Mouse (Mus musculus) testis, postnatal 14 days (tissue): ENCODE data around the gene Akap12.
A peak's percentile ranks its signal among the peaks of the same experiment; 100 is the strongest.

Experiments
- DNase-seq: peaks from one replicate; pipeline ENCODE4 v3.0.0; 2021; ENCODE audit warnings: low spot score

The Akap12 gene

DNA sequence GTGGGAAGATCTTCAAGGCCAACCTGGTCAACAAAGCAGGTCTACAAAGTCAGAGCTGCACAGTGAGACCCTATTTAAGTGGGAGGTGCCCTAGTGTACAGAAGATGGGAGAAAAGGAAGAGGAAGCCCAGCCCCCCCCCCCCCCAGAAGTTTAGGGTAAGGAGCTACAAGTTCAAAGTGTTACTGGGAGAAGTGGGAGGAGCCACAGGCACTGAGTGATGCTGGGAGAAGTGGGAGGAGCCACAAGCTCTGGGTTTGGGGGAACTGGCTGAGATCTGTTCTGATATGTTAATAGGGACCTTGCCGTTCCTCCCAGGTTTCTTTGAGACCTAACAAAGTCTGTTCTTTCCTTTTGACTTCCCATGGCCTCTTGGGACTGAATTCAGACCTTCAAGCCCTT, 18.6 kb downstream of the Akap12 start:
- DNase-seq = peak; percentile 16

DNA sequence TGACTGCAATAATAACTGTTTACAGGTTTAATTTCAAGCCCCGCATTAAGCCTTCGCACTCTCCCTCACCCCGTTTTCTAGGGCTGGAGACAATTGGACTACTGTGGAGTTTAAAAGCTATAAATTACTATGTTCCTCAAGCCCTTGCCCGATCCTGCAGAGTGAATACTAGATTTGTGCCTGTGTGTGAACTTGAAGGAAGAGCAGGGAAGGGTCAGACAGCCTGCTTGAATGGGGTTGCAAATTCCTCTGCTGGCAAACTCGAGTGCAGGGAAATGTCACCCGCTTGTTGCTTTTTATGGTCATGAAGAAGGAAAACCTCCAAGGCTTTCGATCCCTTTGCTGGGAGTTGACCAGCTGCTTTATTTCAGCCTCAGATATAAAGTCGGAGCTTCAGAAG, 19.6 kb downstream of the Akap12 start:
- no peak for DNase-seq

- DNase-seq = no peak
These were observed 23.0 kb downstream of the Akap12 start for GRCm38 (mm10) chr10:4289171-4289570.

- no peak for DNase-seq
These were observed 23.5 kb downstream of the Akap12 start for GRCm38 (mm10) chr10:4289636-4290035.

DNA sequence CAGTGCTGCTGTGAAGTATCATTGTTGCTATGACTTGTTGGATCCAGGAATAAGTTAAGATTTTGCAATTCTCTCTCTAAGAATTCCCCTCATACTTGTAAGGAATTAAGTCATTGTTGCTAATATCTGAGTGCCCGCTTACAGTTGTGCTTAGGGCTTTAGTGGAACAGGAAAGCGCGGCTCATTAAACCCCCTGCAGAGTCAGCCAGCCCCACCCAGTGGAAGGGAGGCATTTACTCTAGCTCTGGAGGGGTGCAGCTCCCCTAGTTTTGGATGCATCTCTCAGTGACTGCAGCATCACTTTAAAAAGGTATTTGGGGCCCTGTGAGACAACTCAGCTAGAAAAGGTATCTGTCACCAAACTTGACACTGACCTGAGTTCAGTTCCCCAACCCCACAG, 24.0 kb downstream of the Akap12 start:
- DNase-seq = no peak

DNA sequence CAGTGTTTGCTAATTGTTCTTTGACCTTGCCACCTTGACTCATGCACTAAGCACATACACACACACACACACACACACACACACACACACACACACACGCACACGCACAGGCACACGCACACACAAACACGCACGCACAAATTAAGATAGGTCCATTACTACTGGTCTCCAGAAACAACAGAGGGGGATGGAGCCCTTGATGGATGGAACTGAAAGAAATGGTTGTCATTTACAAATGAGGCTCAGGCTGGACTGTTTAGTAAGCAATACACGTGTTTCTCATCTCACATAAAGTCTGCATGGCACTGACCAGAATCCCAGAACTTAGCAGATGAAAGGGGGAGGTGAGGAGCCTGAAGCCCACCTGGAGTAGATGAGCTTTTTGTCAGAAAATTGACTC, 24.4 kb downstream of the Akap12 start:
- no peak for DNase-seq

DNA sequence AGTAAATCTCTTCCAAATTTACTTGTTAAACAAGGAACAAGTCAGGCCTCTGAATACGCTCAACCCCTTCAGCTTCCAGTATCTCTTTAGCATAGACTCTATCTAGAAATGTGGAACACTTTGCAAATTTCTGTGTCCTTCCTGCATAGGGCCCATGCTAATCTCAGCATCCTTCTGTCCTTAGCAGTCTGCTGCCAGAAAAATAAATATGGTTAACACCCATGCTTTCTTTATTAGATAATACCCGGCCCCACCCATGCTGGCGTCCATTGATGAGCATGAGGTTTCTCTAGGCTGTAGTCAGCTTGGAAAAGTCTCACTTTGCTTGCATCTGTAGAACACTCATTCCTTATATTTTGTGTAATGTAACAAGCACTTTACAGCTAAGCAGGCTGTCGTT, 27.2 kb downstream of the Akap12 start:
- no peak for DNase-seq

DNA sequence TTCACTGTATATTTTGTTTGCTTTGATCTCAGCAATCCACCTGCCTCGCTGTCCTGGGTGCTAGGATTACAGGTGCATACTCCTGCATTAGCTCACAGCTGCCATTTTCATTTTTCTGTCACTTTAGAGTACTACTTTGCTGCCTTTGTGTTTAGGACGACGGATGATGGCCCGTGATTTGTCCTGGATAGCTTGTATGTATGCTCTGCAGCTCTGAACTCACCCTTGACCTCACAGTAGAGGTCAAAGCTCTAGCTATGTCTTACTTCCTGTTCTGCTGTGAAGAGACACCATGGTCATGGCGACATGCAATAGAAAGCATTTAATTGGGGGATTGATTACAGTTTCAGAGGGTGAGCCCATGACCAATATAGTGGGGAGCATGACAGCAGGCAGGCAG, 37.4 kb downstream of the Akap12 start:
- DNase-seq = no peak

GRCm38 (mm10) chr10:4323885-4324284, 57.7 kb downstream of the Akap12 start:
- DNase-seq = no peak

GRCm38 (mm10) chr10:4325562-4325961, 59.4 kb downstream of the Akap12 start:
- DNase-seq = no peak

DNA sequence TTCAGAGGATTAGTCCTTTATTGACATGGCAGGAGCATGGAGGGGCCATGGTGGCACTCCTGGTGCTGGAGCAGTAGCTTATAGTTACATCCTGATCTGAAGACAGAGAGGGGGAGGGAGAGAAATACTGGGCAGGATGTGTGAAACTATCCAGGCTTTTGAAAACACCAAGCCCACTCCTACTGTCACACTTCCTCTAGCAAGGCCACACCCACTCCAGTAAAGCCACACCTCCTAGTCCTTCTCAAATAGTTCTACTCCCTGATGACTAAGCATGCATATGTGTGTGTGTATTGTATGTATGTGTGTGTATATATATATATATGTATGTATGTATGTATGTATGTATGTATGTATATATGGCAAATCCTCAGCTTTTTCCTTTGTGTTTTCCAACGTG, 61.5 kb downstream of the Akap12 start:
- DNase-seq = no peak

- no peak for DNase-seq
These were observed 66.2 kb downstream of the Akap12 start for GRCm38 (mm10) chr10:4332228-4332979.

- no peak for DNase-seq
These were observed 67.1 kb downstream of the Akap12 start for GRCm38 (mm10) chr10:4333319-4333718.

- peak; percentile 81 for DNase-seq
These were observed 68.0 kb downstream of the Akap12 start for GRCm38 (mm10) chr10:4334039-4334683.

DNA sequence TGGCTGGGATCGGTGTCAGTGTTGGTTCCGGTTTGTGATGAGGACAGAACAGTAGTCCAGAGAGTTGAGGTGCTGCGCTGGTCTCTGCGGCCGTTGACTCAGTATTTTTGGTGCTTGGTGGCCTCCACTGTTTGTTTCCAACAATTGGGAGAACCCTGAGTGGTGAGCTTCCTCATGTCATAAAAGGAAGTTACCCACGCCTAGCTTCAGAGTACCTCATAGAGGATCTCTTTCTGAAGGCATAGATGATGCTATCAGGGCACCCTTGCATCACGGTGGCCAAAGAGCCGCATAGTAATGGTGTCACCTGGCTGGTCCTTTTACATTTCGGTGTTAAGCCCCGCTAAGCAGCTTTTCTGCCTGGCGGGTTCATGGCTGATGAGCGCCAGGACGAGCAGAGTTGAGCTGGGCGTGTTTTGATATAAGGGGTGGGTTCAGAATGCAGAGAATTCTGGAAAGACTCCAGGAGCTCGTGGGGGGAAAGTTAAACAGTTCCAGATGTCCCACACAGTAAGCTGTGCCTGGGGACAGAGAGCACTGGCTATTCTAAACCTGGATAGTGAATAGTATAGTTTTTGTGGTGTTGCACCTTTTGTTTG, 72.8 kb downstream of the Akap12 start:
- peak; percentile 57 for DNase-seq

GRCm38 (mm10) chr10:4341430-4341829, 75.2 kb downstream of the Akap12 start:
- DNase-seq = no peak

GRCm38 (mm10) chr10:4346489-4347135, 80.4 kb downstream of the Akap12 start:
- peak; percentile 90 for DNase-seq

- no peak for DNase-seq
These were observed 80.9 kb downstream of the Akap12 start for GRCm38 (mm10) chr10:4347136-4347492.

- DNase-seq = no peak
These were observed 81.4 kb downstream of the Akap12 start for GRCm38 (mm10) chr10:4347591-4347990.

- no peak for DNase-seq
These were observed 88.4 kb downstream of the Akap12 start for GRCm38 (mm10) chr10:4354371-4355260.

- no peak for DNase-seq
These were observed 89.8 kb downstream of the Akap12 start for GRCm38 (mm10) chr10:4355882-4356451.

GRCm38 (mm10) chr10:4356640-4357039, 90.5 kb downstream of the Akap12 start:
- no peak for DNase-seq
